Mouse (Mus musculus): Measurements from ENCODE around the gene Hacd2.
A peak's percentile ranks its signal among the peaks of the same experiment; 100 is the strongest.

Gene Hacd2

DNA sequence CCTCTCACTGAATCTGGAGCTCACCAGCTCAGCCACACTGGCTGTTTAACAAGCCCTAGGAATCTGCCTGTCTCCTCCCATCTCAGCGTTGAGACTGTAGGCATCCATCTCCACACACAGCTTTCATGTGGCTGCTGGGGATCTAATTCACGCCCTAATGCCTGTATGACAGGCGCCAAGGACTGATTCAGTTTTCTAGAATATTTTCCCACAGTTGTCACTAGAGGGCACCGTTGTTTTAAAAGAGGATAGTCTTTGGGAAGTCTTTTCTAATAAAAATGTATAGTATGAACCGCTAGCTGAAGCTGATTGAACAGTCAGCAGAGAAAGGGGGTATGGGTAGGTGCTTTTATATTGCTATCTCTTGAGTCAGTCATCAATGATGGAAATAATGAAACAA, 34.1 kb downstream of the Hacd2 start:
- peak; percentile 46 for DNase-seq

DNA sequence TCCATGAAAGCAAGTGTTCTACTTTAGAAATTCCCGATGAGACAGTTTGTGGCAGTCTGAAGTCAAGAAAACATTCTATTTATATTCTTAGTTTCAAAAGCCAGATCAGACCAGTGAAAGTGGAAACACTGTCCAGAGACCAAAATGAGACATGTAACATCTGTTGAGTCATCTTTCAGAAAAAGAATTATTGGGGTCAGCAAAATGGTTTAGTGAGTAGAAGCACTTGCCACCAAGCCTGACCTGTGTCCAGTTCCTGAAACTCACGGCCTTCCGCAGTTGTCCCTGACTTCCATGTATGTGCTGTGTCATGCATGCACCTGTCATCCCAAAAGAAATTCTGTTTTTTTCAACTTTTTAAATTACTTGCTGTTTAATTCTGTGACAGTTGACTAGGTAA, 34.6 kb downstream of the Hacd2 start:
- no peak for DNase-seq

DNA sequence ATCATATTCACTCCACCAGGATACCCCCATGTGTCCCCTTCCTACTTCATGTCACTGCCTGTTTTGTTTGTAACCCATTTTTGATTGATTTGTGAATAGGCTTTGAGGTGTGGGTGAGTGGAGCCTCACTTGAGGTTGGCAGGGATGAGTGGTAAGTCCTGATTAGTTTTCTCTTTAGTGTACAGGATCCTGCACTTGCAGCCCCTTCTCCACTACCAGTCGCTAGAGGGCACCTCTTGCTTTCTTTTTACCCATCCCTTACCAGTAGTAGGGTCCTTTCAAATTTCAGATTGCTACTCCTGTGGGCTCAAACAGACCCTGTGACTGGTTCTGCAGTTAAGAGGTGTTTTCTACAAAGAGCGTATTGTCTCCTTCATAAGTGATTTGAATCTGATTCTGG, 38.8 kb downstream of the Hacd2 start:
- DNase-seq: peak; percentile 15

DNA sequence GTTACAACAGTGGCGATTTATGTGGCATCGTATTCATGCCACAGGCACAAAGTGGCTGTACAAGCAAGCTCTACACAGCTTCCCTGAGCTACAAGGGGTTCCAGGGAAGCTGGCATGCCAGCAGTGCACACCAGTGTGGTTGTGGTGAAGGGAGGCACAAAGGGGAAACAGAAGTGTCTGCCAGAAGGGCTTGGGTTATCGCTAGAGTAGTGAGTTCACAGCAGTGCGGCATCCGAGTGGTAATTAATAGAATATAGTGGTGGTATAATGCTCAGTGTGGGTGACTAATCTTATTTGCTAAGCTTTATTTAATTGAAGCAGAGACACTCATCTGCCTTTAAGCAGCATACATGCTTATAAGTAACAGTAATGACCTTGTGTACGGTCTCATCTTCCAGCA, 43.5 kb downstream of the Hacd2 start:
- DNase-seq: no peak

DNA sequence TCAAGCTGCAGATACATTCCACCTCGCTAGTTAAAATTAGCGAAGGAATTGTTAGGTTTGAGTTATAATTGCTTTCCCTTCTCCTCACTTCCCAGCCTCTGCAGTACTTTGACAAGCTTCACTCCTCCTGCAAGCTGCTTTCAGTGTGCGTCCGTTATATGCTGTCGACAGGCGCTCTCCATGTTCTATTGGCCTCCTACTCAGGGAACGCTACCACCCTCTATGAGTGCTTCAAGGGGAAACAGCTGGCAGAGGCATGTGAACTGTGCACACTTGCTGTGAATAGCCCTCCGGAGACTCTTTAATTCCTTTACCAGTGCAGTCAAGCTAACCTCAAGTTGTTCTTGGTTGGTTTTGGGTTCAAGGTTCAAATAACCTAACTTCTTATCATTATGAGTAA, 44.9 kb downstream of the Hacd2 start:
- no peak for DNase-seq

DNA sequence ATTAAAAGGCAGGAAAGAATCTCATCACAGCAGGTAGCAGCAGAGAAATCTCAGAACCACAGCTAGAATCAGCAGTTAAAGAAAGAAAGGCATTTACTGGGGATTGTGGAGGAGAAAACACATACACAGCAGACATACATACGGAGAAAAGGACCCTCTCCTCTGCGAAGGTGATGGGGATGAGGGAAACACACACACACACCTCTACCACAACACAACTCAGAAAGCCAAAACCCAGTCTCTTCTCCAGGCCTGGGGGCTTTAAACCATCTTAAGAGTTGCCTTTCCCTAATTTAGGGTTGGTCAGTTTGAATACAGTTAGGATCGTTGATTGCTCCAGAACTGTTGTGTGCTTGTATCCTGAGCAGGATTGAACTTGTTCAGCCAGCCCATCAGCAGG, 45.4 kb downstream of the Hacd2 start:
- DNase-seq: no peak

DNA sequence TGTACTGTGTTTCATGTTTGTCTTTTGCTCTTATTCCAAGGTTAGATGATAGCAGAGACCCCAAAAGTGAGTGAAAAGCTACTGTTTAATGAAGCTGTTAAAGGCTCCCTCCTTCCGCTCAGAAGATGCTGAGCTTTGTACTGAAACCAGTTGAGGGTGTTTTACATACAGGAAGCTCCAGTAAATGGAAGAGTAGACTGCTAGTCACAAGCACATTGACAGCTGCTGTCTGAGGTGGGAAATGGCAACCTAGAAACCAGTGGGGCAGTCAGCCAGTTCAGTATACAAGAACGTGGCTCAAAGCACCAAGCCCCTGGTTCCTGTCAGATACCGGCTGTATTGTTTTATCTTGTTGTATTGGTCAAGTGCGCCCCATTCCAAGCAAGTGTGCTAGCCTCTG, 46.7 kb downstream of the Hacd2 start:
- no peak for DNase-seq

DNA sequence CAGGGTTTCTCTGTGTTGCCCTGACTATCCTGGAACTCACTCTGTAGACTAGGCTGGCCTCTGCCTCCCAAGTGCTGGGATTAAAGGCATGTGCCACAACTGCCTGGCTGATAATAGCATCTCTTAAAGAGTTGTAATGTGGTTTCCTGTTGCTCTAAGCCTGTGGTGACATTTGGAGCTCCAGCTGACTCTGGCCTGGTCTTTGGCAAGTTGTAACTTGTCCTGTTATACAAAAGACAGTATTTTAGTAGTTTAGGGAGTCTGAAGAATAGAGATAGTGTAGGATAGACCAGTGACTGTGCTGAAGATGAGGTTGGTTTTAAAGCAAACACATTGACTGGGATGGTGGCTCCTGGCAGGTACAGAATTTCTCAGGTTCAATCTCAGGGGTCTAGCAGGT, 52.2 kb downstream of the Hacd2 start:
- no peak for DNase-seq

DNA sequence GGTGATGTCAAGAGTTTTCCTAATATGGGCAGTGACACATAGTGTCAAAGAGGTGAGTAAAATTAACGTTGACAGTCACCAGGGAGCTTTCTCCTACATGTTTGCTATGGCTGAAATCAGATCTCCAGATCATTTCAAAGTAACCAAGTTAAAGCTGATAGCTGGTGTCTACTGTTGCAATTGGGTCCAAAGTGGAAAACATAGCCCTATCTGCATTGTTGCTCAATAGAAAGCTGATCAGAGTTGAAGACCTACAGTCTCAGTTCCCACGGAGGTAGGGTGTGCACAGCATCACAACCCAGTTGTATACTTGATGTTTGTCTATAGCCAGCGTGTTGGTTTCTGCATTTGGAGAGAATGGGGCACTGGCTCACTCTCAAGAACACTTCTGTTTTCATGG, 53.4 kb downstream of the Hacd2 start:
- no peak for DNase-seq

DNA sequence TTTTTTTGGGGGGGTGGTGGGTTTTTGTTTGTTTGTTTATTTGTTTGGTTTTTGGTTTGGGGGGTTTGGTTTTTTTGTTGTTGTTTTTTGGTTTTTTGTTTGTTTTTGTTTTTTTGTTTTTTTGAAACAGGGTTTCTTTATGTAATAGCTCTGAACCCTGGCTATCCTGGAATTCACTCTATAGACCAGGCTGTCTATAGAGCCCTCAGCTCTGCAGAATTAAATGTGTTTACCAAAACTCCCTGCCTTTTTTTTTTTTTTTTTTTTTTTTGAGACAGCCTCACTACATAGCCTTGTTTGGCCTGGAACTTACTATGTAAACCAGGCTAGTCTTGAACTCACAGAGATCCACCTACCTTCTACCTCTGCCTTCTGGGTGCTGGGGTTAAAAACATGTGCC, 71.3 kb downstream of the Hacd2 start:
- DNase-seq: no peak

DNA sequence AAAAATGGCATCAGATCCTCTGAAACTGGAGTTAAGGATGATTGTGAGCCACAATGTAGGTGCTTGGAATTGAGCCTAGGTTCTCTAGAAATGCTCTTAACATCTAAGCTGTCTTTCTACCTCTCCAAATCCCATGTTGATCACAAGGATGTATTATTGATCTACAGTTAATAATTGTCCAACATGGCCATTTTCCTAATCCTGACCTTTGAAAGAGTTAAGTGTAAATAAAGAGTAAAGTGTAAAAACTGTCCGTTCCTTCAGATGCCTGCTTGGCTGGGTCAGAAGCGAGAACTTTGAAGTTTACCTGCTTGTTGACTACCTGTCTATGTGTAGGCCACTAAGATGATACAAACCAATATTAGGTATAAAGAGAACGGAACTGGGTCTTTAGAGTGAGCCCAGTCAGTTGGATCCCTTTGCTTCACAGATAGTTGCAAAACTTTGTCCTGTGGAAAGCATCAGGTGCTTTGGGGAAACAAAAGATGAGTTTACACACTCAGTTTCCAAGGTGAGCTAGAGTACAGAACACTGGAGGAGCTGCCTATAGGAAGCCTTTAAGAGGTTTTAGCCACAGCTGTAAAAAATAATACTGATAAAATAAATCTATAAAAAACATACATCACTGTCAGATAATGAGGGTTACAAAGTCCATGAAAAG, 75.8 kb downstream of the Hacd2 start:
- no peak for DNase-seq

DNA sequence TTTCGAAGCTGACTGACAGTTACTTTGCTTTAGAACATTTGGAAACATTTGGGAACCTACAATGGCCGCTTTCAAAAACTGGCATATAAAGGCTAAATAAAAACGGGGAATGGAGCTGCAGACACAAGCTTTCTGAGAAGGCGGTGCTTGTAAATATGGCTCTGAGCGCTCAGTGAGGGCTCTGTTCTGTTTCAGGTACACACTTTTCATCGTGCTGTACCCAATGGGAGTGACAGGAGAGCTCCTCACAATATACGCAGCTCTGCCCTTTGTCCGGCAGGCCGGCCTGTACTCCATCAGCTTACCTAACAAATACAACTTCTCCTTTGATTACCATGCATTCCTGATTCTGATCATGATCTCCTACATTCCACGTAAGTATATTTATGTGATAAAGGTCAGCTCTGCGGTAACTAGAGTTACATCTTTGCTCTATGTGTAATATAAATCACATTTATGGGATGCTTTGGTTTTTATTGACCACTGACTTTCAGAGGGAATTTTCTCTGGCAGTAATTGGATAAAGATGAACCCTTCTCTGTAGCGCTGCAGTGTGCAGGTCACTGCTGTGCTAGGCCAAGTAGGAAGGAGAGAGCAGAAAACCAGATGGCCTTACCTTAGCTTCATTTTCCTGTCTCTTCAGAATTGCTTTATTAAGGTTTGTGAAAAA, 79.7 kb downstream of the Hacd2 start:
- DNase-seq: no peak

DNA sequence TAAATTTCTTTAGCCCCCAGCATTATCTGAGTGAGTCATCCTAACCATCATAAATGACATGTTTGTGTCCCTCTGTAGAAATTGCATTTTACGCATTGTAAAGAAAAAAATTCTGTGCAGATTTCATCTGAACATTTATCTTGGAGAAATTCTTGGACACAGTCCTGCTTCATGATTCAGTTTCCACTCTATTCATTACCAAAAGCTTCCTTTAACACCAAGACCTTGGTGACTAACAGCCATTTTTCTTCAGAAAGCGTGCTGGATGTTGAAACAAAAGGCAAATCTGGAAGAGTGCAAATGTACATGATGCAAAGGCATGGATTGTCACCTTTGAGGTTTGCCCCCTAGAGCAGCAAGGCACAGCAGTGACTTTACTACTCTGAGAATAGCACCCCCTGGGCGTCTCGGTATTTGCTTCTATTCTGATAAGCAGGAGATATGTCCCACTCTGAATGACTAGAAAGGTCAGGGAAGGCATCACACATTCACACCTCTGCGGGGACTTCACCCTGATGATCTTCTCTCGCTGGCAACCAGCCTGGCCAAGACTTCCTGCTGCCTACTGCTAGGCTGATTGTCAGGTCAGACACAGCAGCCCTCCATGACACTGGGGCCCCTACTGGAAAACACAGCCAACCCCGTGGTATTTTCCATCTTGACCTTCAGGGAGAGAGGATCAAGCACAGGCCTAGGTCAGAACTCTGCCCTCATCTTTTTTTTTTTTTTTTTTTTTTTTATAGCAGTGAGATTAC, 80.8 kb downstream of the Hacd2 start:
- no peak for DNase-seq

DNA sequence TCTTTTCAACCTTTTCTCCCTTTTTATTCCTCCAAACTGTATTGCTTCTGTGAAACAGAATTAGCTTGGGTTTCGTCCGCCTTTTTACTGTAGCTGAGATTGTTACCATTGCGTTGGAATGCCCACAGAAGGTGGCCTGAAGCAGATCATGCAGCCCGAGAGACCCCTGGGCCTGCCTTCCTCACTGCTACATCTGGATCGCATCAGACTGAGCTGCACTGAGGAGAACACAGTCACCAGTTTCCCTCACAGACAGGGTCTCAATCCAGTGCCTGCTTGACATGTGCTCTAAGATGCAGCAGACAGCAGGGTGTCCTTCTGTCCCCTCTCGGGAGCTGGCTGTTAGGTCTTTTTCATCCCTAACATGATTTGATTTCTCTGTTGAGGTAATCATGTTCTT, 85.8 kb downstream of the Hacd2 start:
- DNase-seq: no peak

DNA sequence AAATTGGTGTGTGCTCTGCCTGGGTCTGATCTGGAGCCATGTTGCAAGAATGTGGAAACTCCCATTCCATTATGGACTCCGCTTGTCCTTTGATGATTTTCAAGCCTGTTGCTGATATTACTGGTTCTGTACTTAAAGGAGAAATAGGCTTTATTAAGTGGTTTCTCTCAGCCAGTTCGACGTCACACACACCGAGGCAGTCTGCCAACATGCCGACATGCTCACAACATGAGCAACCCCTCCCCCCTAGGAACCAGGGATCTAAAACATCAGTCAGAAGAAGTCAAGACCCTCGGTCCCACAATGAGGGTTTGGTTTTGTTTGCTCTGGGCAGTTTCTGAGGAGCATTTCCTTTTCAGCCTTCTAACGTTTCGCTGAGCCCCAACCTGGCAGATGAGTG, 86.9 kb downstream of the Hacd2 start:
- DNase-seq: peak; percentile 22

DNA sequence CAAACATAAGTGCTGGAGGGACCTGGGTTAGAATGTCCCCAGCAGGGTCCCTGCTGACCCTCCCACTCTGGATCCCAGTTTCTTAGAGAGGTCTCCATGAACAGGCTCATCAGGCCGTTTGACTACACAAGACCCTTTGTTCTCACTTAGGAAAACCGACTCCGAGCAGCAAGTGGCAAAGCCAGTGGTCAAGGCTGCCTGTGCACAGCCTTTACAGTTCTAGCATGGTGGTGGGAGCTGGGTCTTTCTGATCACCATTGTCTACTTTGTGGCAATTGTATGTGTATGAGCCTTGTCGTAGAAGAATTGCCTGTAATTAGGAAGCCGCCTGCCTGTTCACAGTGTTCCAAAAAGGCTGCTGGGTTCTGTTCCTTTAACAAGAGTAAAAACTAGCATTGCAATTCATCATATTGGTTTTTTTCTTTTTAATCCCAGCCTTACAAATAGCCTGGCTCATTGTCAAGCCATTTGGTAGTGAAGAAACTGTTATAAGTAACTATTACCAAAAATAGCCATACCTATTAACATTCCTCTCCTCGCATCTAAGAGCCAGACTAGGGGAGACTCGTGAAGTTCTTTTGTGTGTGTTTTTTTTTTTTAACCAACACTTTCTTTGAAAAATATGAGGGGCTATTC, 87.5 kb downstream of the Hacd2 start:
- DNase-seq: no peak

DNA sequence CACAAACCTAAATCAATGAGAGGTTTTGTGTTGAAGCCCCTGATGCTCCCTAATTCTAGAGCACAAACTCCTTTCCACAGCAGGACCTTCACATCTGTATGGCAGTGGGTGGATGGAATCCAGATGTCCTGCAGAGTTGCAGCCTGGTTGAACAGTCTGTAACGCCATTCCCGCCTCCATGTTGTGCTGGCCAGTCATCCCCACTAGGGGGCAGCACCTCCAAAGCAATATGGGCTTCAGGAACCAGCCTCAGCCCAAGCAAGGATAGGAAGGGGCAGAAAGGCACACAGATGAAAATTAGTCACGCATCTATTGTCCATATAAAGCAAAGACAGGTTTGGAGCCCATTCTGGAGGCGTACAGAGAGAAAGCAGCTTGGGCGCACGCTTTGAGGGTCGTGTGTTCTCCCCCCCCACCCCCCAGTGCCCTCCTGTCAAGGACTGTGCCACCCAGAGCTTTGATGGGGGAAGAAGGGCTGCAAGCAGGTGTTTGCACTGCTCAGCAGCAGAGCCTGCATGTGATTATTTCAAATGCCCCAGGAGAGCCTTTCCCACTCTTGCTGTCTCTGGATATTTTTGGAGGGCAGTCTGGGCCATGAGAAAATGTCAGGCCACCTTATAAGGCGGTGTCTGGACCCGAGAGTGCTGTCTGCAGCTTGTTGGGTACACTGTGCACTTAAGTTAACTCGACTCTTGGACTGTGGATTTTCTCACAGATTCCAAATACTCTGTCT, 88.3 kb downstream of the Hacd2 start:
- peak; percentile 87 for DNase-seq

DNA sequence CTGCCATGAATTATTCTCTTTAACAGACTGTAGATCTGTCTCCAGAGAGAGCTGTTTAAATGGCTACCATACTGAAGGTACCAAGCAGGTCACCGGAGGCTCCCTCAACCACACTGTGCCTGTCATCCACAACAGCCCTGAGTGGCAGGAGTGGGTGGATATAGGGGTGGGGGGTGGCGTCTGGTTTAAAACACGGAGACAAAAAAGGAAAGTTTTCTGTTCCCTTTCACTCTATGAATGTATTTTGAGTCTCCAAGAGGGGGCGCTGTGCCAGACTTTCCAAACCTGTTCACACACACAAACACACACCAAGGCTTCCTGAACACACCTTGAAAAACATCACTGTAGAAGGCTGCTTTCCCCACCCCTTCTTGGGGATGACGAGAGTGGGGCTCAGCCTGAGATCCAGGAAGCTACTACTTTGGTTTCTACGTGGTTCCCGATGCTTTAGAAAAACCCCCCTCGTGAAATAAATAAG, 89.0 kb downstream of the Hacd2 start:
- no peak for DNase-seq

DNA sequence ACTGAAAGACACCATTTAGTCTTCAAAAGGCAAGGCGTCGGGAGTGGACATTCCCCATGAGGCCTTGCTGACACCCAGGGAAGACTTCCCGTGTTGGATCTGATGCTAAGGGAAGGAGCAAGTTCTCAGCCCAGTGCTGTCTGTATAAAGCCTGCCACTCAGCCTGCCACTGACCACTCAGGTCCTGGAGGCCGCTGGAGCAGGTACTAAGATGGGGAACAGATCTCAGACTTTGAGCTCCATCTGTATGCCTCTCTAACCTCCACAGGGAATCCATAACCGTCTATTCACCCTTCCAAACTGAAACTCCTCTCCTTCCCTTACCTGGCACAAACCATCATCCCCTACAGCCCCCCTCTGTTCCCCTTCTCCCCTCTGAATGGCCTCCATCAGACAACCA, 91.3 kb downstream of the Hacd2 start:
- no peak for DNase-seq

DNA sequence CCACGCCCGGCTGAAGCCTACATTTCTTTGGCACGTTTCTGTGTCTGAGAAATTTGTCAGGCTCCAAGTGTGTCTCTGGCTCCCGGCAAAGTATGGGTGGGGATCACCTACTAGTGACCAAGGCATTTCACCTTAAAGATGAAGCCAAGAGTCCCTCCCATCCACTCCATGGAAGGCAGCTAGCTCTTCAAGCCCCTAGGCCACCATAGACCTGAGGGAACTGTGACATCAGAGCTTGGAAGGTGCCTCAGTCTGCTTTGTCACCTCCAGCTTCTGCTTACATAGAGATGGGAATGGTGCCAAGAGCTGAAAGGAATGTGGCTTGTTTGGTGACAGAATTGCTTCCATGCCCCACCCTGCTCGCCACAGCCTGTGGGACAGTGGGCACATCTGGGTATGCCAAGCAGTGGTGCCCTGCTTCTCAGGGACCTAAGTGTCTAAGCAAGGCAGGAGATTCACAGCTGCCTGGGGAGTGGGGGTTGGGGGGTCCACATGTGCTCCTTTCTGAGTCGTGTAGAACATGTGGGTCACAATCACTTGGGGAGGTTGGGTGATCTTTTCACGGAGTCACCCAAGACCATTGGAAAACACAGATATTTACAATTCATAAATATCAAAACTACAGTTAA, 94.2 kb downstream of the Hacd2 start:
- DNase-seq: no peak

DNA sequence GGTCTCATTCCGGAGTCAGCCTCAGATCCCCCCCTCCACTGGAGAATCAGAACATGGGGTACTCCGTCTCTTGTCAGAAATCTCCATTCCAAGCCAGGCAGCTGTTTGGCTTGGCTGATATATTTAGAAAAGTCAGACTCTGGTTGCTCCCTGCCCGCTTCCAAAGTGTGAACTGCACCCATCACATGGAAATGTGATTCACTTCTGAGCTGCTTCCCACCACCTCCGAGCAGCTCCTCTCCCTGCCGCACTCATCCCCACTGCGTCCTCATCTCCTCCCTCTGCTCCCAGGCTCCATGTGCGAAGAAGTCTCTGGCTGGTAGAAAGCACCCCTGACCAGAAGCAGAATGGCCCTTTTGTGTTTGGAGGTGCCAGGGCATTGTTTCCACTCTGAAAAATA, 95.2 kb downstream of the Hacd2 start:
- no peak for DNase-seq

DNA sequence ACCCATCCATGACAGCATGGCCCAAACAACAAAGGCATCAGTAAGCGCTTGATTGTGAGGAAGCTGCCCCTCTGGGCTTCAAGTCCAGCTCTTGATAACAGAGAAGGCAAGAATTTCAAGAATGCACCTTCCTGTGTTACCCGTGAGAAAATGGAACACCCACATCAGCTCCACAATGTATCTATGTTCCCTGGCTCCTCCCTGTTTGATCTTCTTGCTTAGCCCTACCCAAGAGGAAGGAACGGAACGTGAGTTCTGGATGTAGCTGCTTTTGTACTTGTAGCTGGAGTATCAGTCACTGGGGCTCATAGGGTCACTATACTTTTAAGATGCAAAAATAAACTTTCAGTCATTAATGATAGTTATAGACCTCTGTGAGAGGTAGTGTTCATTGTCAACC, 98.4 kb downstream of the Hacd2 start:
- no peak for DNase-seq

DNA sequence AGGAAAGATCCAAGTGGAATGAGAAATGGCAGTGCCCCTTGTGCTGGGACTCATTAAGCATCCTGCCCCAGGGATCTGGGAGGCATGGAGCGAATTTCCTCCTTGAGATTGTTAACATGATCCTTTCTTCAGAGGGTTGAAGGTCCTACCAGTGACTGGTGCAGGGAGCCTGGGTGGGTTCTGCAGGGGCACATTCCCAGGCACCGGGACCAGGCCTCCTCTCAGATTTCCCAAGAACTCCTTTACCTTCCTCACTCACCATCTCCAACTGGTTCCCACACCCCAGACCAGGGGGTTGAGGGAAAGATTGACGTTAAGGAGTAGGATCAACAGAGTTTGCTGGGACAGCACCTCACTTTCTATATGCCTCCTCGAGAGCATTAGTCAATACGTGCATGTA, 105.0 kb downstream of the Hacd2 start:
- DNase-seq: no peak

Measured in kidney, postnatal 14 days (tissue).